Mouse (Mus musculus): ENCODE results near the gene Sez6l2. TPM values are rescaled to one million over a fixed set of nuclear protein-coding genes. Genes with fewer than 3 reads are reported as not detected.

Gene Sez6l2
- polyA plus RNA-seq, 1 experiment from 2014 or later: 0.15 TPM

DNA sequence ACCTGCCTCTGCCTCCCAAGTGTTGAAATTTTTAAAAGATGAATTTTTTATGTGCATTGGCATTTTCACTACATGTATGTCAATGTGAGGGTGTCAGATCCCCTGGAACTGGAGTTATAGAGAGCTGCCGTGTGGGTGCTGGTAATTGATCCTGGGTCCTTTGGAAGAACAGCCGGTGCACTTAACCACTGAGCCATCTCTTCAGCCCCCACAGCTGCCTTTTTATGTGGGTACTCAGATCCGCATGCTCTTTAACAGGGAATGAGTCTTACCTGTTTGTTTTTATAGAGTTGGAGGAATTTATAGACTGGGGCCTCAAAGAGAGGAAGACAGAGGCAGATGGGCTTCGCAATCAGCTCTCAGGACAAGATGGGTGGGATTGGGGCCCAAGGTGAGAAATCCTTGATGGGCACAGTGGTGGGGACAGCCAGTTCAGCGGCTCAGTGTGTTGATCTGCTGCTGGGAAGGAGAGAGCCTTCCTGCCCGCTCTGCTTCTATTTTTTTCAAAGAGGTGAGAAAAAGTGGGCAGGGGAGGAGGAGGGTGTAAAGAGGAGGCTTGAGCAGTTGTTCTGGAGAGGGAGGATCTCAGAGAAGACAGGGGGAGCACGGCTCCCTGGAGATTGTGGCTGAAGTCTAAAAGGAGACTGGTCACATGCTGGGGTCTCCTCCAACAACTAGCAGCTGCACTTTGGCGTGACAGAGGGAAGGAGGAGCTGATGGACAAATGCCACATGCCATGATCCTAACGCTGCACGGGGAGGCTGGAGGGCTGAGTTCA is 34.5 kb downstream of the Sez6l2 start:
- 50% methylated on average over 10 of the region's 10 CpGs for WGBS (ENCODE audit: insufficient replicate concordance)
- no peaks in the 10 kb centered on the region for H3K9me3 ChIP-seq (replicated peaks; ENCODE audit: control insufficient read depth, low read length)
- H3K4me1 ChIP-seq (ENCODE audit: control insufficient read depth, low read depth, low read length): no peaks in the 10 kb centered on the region; the same call in 1 of the 2 replicates
- no peak overlapping the region for H3K9ac ChIP-seq (ENCODE audit: low read depth, low read length)
- no peak overlapping the region for H3K27ac ChIP-seq (ENCODE audit: low read length)
- no peak overlapping the region for H3K4me2 ChIP-seq (ENCODE audit: low read depth, low read length)
- H3K36me3 ChIP-seq (ENCODE audit: control insufficient read depth, insufficient read depth): peaks cover 4% of the 10 kb centered on the region
- ATAC-seq (ENCODE audit: low read depth): no peak
- no peak overlapping the region for H3K4me3 ChIP-seq (ENCODE audit: low read depth, low read length)
- H3K27me3 ChIP-seq (ENCODE audit: control insufficient read depth, insufficient read depth, low read depth, low read length): no peaks in the 10 kb centered on the region

DNA sequence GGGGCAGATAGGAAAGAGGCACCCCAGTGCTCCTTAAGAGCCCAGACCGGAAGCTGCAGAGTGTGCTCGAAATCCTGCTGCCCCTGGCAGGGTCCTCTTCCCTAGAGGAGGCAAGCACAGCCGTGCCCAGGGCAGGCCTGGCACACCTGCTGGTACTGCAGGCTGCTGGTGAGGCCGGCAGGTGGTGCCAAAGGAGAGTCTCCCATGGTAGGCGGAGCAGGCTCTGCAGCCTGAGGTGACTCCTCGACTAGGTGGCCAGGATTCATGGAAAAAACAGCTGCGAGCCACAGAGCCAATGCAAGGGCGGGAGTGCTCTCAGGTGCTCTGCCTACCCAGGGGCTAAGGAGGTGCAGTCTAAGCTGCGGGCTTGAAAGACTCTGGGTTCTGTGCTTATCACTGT is 36.0 kb downstream of the Sez6l2 start:
- Histone ChIP-seq H3K9me3 (replicated peaks; ENCODE audit: control insufficient read depth, low read length) (no peaks in the 10 kb centered on the region), H3K9ac (ENCODE audit: low read depth, low read length) (no peak overlapping the region), H3K4me3 (ENCODE audit: low read depth, low read length) (no peak overlapping the region), H3K36me3 (ENCODE audit: control insufficient read depth, insufficient read depth) (no peaks in the 10 kb centered on the region), H3K27ac (ENCODE audit: low read length) (no peak overlapping the region), H3K4me2 (ENCODE audit: low read depth, low read length) (no peak overlapping the region), H3K4me1 (ENCODE audit: control insufficient read depth, low read depth, low read length) (no peaks in the 10 kb centered on the region; the same call in 1 of the 2 replicates), H3K27me3 (ENCODE audit: control insufficient read depth, insufficient read depth, low read depth, low read length) (no peaks in the 10 kb centered on the region)
- 47% methylated on average over 9 of the region's 9 CpGs for WGBS (ENCODE audit: insufficient replicate concordance)
- no peak for ATAC-seq (ENCODE audit: low read depth)

DNA sequence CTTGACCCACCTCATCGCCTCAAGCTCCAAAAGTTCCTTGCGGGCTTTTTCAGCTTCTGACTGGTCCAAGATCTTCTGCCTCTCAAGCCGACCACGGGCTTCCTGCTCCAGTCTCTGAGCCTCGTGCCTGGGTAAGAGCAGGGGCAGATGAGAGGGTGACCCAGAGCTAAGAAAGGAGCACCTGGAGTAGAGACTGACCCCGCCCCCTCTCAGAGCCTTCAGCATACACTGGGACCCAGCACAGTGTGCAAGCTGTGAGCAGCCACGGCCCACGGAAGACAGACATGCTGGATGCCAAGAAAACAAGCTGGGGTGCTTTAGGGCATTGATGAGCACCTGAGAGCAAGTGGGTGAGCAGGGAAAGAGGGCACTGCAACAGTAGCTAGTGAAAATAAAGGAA is 38.5 kb downstream of the Sez6l2 start:
- Histone ChIP-seq H3K9me3 (replicated peaks; ENCODE audit: control insufficient read depth, low read length) (no peaks in the 10 kb centered on the region), H3K27me3 (ENCODE audit: control insufficient read depth, insufficient read depth, low read depth, low read length) (no peaks in the 10 kb centered on the region), H3K9ac (ENCODE audit: low read depth, low read length) (no peak overlapping the region), H3K27ac (ENCODE audit: low read length) (no peak overlapping the region), H3K36me3 (ENCODE audit: control insufficient read depth, insufficient read depth) (no peaks in the 10 kb centered on the region), H3K4me2 (ENCODE audit: low read depth, low read length) (no peak overlapping the region), H3K4me1 (ENCODE audit: control insufficient read depth, low read depth, low read length) (no peaks in the 10 kb centered on the region), H3K4me3 (ENCODE audit: low read depth, low read length) (no peak overlapping the region)
- WGBS (ENCODE audit: insufficient replicate concordance): 54% methylated on average over 8 of the region's 8 CpGs
- no peak for ATAC-seq (ENCODE audit: low read depth)

DNA sequence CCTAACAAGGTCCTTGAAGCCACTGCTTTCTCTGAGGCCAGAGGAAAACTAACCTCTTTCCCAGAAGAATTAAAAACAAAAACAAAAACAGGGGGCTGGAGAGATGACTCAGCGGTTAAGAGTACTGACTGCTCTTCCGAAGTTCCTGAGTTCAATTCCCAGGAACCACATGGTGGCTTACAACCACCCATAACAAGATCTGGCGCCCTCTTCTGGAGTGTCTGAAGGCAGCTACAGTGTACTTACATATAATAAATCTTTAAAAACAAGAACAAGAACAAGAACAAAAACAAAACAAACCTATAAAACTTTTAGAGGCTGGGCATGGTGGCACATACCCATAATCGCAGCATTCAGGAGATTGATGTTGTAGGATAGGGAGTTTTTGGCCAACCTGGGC is 46.1 kb downstream of the Sez6l2 start:
- no peaks in the 10 kb centered on the region for H3K9me3 ChIP-seq (replicated peaks; ENCODE audit: control insufficient read depth, low read length)
- no peak for ATAC-seq (ENCODE audit: low read depth)
- H3K9ac ChIP-seq (ENCODE audit: low read depth, low read length): no peak overlapping the region
- WGBS (ENCODE audit: insufficient replicate concordance): 74% methylated on average over 4 of the region's 4 CpGs
- H3K27ac ChIP-seq (ENCODE audit: low read length): no peak overlapping the region
- H3K36me3 ChIP-seq (ENCODE audit: control insufficient read depth, insufficient read depth): no peaks in the 10 kb centered on the region
- H3K4me3 ChIP-seq (ENCODE audit: low read depth, low read length): no peak overlapping the region
- H3K4me1 ChIP-seq (ENCODE audit: control insufficient read depth, low read depth, low read length): no peaks in the 10 kb centered on the region
- H3K27me3 ChIP-seq (ENCODE audit: control insufficient read depth, insufficient read depth, low read depth, low read length): no peaks in the 10 kb centered on the region
- no peak overlapping the region for H3K4me2 ChIP-seq (ENCODE audit: low read depth, low read length)

DNA sequence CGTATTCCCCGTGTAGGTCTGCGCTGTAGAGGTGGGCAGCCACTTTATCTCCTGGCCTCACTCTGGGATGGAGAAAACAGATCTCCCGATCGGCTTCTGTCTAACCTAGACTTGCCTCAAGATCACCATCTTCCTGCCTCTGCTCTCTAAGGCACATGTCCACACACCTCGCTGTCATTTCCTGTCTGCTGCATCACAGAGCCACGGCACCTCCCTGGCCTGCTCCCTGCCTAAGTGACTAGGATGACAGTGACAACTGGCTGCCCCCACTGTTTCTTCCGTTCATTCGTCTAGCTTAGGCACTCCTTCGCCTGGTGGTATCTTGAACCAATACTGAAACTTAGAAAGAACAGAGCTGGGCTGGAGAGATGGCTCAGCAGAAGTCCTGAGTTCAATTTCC is 49.2 kb downstream of the Sez6l2 start:
- Histone ChIP-seq H3K36me3 (ENCODE audit: control insufficient read depth, insufficient read depth) (no peaks in the 10 kb centered on the region), H3K4me2 (ENCODE audit: low read depth, low read length) (no peak overlapping the region), H3K4me3 (ENCODE audit: low read depth, low read length) (no peak overlapping the region), H3K27me3 (ENCODE audit: control insufficient read depth, insufficient read depth, low read depth, low read length) (no peaks in the 10 kb centered on the region), H3K9ac (ENCODE audit: low read depth, low read length) (no peak overlapping the region), H3K4me1 (ENCODE audit: control insufficient read depth, low read depth, low read length) (no peaks in the 10 kb centered on the region), H3K27ac (ENCODE audit: low read length) (no peak overlapping the region), H3K9me3 (replicated peaks; ENCODE audit: control insufficient read depth, low read length) (no peaks in the 10 kb centered on the region)
- no peak for ATAC-seq (ENCODE audit: low read depth)
- WGBS (ENCODE audit: insufficient replicate concordance): 52% methylated on average over 10 of the region's 10 CpGs

DNA sequence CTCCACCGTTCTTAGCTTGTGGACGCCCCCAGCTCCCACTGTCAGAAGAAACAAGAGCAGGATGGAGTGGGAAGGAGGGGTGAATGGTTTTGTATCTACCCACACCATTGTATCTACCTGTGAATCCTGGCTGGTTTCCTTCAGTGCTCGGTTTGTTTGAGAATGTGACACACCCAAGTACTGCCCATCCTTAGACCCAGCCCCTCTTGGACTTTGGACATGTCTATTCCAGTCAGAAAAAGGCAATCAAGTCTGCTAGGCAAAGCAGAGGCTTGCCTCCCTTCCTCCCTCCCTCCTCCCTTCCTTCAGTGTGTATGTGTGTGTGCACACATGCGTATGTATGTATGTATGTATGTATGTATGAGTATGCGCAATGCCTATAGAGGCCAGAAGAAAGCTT is 53.3 kb downstream of the Sez6l2 start:
- WGBS (ENCODE audit: insufficient replicate concordance): 70% methylated on average over 5 of the region's 5 CpGs
- H3K4me1 ChIP-seq (ENCODE audit: control insufficient read depth, low read depth, low read length): peaks cover 13% of the 10 kb centered on the region
- H3K36me3 ChIP-seq (ENCODE audit: control insufficient read depth, insufficient read depth): no peaks in the 10 kb centered on the region
- H3K27ac ChIP-seq (ENCODE audit: low read length): no peak overlapping the region
- no peaks in the 10 kb centered on the region for H3K9me3 ChIP-seq (replicated peaks; ENCODE audit: control insufficient read depth, low read length)
- H3K27me3 ChIP-seq (ENCODE audit: control insufficient read depth, insufficient read depth, low read depth, low read length): no peaks in the 10 kb centered on the region
- H3K4me3 ChIP-seq (ENCODE audit: low read depth, low read length): no peak overlapping the region
- no peak overlapping the region for H3K4me2 ChIP-seq (ENCODE audit: low read depth, low read length)
- no peak overlapping the region for H3K9ac ChIP-seq (ENCODE audit: low read depth, low read length)
- no peak for ATAC-seq (ENCODE audit: low read depth)

DNA sequence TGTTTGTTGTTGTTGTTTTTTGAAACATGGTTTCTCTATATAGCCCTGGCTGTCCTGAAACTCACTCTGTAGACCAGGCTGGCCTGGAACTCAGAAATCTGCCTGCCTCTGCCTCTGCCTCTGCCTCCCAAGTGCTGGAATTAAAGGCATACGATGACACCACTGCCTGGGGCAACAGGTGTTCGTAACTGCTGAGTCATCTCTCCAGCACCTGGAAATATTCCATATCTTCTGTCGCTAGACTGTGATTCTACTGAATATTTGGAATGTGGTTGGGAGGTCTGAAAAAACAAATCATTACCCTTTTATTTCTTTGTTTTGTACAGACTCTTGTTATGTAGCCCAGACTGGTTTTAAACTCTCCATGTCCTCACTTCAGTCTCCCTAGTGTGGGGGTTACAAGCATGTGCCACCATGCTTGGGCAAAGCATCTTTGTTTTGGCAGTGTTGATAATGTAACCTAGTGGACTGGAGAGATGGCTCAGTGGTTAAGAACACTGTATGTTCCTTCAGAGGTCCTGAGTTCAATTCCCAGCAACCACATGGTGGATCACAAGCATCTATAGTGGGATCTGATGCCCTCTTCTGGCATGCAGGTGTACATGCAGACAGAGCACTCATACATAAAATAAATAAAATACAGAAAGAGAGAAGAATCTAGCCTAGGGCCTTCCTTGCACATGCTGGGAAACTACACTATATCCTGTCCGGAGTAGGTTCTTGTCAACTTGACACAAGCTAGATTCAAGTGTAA is 53.9 kb downstream of the Sez6l2 start:
- Histone ChIP-seq H3K27ac (ENCODE audit: low read length) (no peak overlapping the region), H3K4me1 (ENCODE audit: control insufficient read depth, low read depth, low read length) (peaks cover 20% of the 10 kb centered on the region), H3K4me2 (ENCODE audit: low read depth, low read length) (no peak overlapping the region), H3K4me3 (ENCODE audit: low read depth, low read length) (no peak overlapping the region), H3K27me3 (ENCODE audit: control insufficient read depth, insufficient read depth, low read depth, low read length) (no peaks in the 10 kb centered on the region), H3K9ac (ENCODE audit: low read depth, low read length) (no peak overlapping the region), H3K36me3 (ENCODE audit: control insufficient read depth, insufficient read depth) (no peaks in the 10 kb centered on the region), H3K9me3 (replicated peaks; ENCODE audit: control insufficient read depth, low read length) (no peaks in the 10 kb centered on the region)
- 82% methylated on average over 4 of the region's 4 CpGs for WGBS (ENCODE audit: insufficient replicate concordance)
- no peak for ATAC-seq (ENCODE audit: low read depth)

DNA sequence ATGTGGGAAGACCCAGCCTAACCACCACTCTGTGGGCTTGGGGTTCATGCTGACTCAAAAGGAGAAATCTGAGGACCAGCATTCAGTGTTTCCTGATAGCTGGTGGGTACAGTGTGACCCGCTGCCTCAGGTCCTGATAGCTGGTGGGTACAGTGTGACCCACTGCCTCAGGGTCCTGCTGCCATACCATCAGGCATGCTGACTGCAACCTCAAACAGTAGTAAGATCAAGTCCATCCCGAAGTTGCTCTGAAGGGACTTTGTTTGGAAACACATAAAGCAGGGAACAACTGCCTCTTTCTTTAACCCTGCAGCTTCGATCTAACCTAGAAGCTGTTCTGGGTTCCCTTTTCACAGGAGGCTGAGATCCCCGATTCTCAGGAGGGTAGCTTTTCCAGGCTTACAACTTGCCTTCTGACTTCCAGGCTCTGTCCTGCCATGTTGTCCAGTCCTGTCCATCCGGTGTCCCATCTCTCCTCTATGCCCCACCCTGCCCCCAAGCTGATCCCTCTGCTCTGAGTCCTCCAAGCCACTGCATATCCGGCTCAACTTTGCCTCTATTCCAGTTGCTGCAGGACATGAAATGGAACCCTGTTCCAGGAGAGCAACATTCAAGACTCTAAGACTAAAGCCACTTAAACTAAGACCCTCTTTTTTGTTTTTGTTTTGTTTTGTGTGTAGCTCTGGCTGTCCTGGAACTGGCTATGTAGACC is 57.1 kb downstream of the Sez6l2 start:
- no peaks in the 10 kb centered on the region for H3K9me3 ChIP-seq (replicated peaks; ENCODE audit: control insufficient read depth, low read length)
- 80% methylated on average over 6 of the region's 6 CpGs for WGBS (ENCODE audit: insufficient replicate concordance)
- H3K36me3 ChIP-seq (ENCODE audit: control insufficient read depth, insufficient read depth): no peaks in the 10 kb centered on the region
- ATAC-seq (ENCODE audit: low read depth): no peak
- no peak overlapping the region for H3K27ac ChIP-seq (ENCODE audit: low read length)
- H3K4me3 ChIP-seq (ENCODE audit: low read depth, low read length): no peak overlapping the region
- H3K9ac ChIP-seq (ENCODE audit: low read depth, low read length): no peak overlapping the region
- H3K27me3 ChIP-seq (ENCODE audit: control insufficient read depth, insufficient read depth, low read depth, low read length): no peaks in the 10 kb centered on the region
- no peak overlapping the region for H3K4me2 ChIP-seq (ENCODE audit: low read depth, low read length)
- H3K4me1 ChIP-seq (ENCODE audit: control insufficient read depth, low read depth, low read length): peaks cover 25% of the 10 kb centered on the region

Data from liver, embryonic 16.5 days (tissue).